Mouse (Mus musculus) layer of hippocampus, postnatal 25 days (tissue): ENCODE data around the gene Vstm4. TPM values are rescaled to one million over a fixed set of nuclear protein-coding genes. Genes with fewer than 3 reads are reported as not detected.
A peak's percentile ranks its signal among the peaks of the same experiment; 100 is the strongest.

ENCODE experiments used
- DNase-seq, 2 experiments: peaks; one replicate each; pipeline ENCODE4 v3.0.0; 2022; ENCODE audit warnings: mixed read lengths in 2 of 2, low spot score in 1 of 2; ENCODE audit errors: extremely low spot score in 1 of 2
- total RNA-seq, 2 experiments: library from RNA; stranded (reverse); gene quantifications; 2 replicates each; pipeline ENCODE4 v1.2.3; 2021

Gene Vstm4
- total RNA-seq, 2 experiments from 2014 or later: 3.6 to 4.6 TPM

DNA sequence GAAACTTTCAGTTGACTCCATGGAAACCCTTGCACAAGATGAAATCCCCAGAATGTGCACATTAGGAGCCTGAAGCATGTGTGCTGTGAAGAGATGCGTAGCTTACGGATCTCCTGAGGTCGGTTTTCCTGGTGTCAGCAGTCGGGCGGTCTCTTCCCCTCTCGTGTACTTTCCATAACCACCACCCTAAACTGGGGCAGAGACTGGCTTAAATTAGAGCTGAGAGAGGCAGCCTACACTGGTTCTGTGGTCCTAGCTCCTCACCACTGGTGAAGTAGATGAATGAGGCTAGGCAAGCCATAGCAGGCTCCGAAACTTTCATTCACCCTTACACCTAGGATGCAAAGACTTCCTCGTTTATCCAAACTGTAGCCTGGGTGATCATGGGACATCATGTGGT, 75.7 kb downstream of the Vstm4 start:
- no peak for DNase-seq

- no peak for DNase-seq
Observed at GRCm38 (mm10) chr14:32934064-32934463, 77.5 kb downstream of the Vstm4 start.

DNA sequence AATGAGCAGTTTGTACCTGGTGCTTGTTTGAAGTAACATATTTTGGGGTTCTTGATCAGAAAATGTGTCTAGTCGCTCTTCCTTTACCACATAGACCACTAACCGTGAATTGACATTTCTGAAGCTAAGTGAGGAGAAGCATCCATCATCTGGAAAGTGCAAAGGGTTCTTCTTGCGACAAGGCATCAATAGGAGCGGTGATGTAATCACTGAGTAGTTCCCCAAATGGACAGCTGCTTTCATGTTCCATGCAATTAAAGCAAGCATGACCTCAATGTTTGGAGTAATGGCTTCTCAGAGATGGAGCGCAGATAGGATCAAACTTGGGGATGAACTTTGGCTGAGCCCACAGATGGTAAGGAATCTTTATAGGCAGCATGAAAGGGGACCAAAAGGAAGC, 82.7 kb downstream of the Vstm4 start:
- DNase-seq: no peak

DNA sequence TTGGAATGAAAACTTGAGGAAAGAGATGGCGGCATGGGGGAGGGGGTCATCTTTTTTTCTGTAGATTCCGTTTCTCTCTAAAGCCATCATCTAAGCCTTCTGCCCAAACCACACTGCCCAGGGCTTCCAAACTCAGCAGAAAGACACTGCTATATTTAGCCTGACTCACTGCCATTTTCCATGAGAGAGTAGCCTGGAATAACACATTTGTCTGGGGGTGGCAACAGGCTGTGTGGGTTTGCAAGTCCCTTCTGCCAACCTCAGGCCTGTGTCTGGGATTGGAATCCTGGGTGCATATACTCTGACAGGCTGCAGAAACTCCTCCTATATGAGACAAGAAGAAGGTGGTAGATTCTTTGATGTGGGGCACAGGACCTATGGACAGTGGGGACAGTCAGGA, 91.0 kb downstream of the Vstm4 start:
- no peak for DNase-seq

DNA sequence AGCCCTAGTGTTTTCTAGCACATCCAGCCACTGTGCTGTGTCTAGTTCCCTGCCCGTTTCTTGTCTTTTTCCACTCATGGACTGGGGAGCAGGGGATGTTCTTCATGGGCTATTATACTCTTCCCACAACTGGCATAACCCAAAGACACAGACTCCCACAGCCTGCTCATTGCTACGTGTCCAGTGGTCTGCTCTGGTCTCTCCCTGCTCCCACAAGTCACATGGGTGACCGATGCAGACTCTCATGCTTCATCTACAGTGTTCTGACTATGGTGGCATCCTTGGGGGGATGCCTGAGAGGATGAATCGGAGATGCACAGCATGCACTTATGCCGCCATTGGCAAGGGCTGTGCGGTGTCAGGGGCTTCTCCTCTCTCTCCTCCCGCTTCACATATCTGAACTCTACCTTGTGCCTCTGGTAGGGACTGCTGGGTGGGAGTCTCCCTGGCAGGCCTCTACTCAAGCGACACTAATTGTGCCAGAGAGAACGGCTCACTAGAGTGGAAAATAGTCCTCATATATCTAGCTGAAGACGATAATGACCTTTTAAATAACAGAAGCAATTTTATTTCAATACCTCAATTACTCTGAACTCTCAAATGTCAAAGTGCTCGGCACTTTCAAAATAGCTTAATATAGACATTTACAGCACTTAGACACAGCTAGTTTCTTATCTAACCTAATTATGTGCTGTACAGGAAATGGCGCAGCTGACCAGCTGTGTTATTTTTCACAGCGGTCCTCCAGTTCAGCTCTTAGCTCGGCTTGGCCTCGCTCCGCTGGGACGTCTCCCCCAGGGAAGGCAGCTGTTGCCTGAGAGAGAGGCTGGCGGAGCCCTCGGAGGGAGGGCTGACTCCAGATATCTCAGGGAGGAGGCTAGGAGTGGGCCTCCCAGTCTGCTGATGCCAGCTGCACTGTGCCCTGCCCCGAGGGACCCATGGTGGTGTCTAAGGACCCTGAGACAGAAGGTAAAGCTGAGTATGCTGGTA, 94.1 kb downstream of the Vstm4 start:
- DNase-seq: no peak

DNA sequence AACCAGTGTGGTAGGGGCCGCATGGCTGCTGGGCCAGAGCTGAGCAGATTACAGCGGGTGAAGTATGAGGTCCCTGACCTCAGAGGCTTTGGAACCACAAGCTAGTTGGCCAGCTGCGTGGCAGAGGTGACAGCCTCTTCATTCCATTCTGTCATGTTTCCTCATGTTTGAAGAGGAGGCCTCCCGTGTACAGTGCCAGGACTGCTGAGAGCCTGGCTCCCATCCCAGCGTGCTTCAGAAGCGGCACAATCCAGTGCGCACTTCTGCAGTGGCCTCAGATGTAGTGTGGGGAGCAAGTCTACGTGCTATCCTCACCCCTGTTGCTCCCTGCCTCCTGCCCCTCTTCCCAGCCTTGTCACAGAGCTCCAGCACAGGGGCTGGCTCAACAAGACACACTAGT, 99.9 kb downstream of the Vstm4 start:
- no peak for DNase-seq

- no peak for DNase-seq
Observed at GRCm38 (mm10) chr14:32958671-32959070, 102.1 kb downstream of the Vstm4 start.

- DNase-seq: peak; percentile 68 to 80
Observed at GRCm38 (mm10) chr14:32960481-32960880, 103.9 kb downstream of the Vstm4 start.

DNA sequence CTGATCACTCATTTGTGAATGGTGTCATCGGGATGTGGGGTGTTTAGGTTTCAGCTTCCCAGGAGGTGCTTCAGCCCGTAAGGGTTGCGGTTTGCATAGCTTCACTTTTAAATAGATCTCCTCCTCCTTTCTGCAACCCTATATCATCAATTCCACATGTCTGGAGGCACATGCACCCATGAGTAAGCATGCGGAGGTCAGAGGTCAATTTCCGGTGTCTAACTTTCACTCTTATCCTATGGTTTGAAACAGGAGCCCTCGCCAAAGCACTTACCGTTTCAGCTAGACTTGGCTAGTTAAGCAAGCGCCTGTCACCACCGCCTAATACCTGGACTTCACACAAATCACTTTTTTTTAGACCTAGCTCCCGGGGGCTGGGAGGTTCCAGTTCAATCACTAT, 108.2 kb downstream of the Vstm4 start:
- no peak for DNase-seq

DNA sequence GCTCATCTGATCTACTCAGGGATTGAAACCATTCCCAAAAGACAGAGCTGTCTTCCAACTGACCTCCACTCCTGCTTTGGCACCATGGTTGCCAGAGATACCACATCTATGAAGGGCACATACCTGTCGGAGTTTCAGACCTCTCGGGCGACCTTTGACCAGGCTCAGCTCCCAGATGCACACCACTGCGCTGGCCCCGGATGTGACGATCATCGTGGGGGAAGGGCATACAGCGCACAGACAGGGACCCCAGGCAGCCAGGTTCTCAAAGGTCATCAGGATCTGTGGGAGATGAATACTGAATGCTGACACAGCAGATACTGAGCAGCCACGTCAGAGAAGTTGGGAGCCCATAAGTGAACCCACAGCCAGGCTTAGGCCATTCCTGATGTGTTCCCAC, 114.1 kb downstream of the Vstm4 start:
- DNase-seq: no peak

- DNase-seq: no peak
Observed at GRCm38 (mm10) chr14:32984176-32984738, 127.7 kb downstream of the Vstm4 start.

DNA sequence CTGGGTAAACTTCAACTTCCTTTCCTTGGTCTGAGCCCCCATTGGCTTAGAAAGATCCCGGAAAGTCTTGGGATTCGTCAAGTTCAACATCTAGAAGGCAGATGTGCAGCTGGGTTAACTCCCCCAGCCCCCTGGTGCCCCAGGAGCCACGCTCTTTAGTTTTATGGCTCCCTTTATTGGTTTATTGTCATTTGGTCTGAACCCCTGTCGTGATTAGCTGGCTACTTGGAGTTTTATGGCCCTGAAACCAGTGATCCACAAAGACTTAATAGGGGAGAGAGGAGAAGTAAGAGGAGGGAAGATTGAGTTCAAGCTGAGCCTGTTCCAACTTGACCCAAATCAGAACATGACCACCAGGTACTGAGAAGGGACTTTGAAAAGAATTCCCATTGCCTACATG, 130.1 kb downstream of the Vstm4 start:
- DNase-seq: no peak

Other genes with a start within 250 kb of the Vstm4 start
- gene 3425401B19Rik, start 171.5 kb upstream of the Vstm4 start, total RNA-seq: under 1 TPM; 0.19 to 0.34 TPM
- gene Tmem273, start 70.8 kb upstream of the Vstm4 start, total RNA-seq: under 1 TPM; 0.33 to 0.64 TPM
- not detected for gene Fam170b, start 22.8 kb upstream of the Vstm4 start, total RNA-seq
- gene Lrrc18, start 134.6 kb downstream of the Vstm4 start, total RNA-seq: under 1 TPM; 0.23 to 0.59 TPM